Mouse (Mus musculus) lung, adult 2 months (tissue): ENCODE measurements around the gene Ccdc194.

Experiments used
- CTCF ChIP-seq: fragments of 200-500 bp; IDR thresholded peaks from 2 replicates; pipeline ENCODE4 v1.5.1; 2011; ENCODE audit warnings: mild to moderate bottlenecking, low read length, control low read depth; ENCODE audit not compliant: insufficient read depth
- POLR2A ChIP-seq: fragments of 200-500 bp; IDR thresholded peaks from 2 replicates; pipeline ENCODE4 v1.6.1; 2011; ENCODE audit warnings: low read depth, mild to moderate bottlenecking, control low read depth, low read length, borderline replicate concordance; ENCODE audit errors: extremely low read depth

- TF ChIP-seq CTCF (no peak), POLR2A (no peak)
These were observed 35.3 kb upstream of the Ccdc194 start for GRCm38 (mm10) chr8:71560765-71561164.
